Mouse (Mus musculus) B cell, adult 62 days (primary cell): ENCODE data around the gene Olfr1160. TPM values are rescaled to one million over a fixed set of nuclear protein-coding genes. Genes with fewer than 3 reads are reported as not detected.

Experiments used
- total RNA-seq: library from RNA; stranded (reverse); gene quantifications from 4 replicates; pipeline ENCODE4 v1.2.4, GENCODE M21; 2023

Olfr1160 gene
- total RNA-seq, result not detected in 4 replicates

GRCm38 (mm10) chr2:88007515-88008318, at the start of gene Olfr1160:
TSS of gene Olfr1160 (minus strand) at chr2:88008268.

GRCm38 (mm10) chr2:88051029-88051428, 43.0 kb upstream of the Olfr1160 start, which contains the start of gene Olfr1162:
TSS of gene Olfr1162 (minus strand) at chr2:88051129.

GRCm38 (mm10) chr2:88037599-88037998, 29.5 kb upstream of the Olfr1160 start, which contains the start of gene Olfr73:
TSS of gene Olfr73 (minus strand) at chr2:88037699.

DNA sequence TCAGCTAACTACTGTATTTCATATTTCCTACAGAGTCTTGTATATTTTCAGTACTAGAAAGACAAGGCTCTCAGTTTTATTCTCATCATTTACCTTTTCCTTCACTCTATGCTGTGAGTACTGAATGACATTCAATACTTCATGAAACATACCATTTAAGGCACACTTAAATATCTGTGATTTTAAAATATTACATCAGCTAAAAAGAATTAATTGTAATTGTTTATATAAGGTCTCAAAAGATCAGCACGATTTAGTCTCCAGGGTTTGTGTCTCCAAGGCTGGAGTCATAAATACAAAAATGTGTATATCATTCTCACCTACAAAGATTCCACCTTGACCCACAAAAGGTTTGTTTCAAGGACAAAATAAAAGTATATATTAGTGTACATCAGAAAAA, 14.4 kb upstream of the Olfr1160 start, which contains the start of gene Olfr1161:
Gene Olfr1161, plus strand, starts transcription at position 301 of the 400 bp plus-strand sequence.

DNA sequence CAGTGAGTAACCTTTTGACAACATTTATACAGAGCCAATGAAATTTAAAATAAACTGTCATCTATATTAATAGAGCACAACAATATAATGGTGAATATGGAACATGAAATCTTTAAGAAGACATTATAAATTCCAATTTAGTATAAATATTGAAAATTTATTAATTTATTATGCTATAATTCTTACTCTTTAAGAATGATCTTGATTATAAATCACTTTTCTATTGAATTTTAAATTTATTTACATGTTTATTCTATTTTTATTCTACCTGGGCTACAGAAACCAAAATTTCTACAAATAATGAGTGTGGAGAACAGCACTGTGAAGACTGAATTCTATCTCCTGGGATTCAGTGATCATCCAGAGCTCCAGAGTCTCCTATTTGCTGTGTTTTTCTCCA, 18.3 kb downstream of the Olfr1160 start, which contains the start of gene Olfr1158:
Gene Olfr1158, plus strand, starts transcription at position 301 of the 400 bp plus-strand sequence.

DNA sequence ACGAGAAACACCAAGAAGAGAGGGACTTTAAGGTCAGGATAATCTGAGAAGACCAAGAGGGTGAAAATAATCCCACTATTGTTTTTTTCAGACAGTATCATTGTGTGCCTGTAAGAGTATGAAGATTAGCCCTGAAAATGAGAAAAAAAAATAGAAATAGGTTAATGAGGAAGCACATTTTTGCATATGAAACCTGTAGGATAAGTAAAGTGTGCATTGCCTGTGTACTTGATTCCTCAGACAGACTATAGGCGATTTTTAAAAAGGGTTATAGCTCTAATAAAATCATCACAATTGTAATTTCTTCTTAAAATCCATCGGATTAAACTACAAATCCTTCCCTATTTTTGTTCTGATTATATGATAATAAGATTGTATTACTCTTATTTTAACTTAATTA, 33.5 kb downstream of the Olfr1160 start, which contains the start of gene Olfr74:
Gene Olfr74, minus strand, starts transcription at position 101 of the 400 bp plus-strand sequence.

GRCm38 (mm10) chr2:87968199-87968598, 39.9 kb downstream of the Olfr1160 start, which contains the start of gene Olfr1157:
TSS of gene Olfr1157 (minus strand) at chr2:87968299.

GRCm38 (mm10) chr2:87953000-87953399, 55.1 kb downstream of the Olfr1160 start, which contains the start of gene Olfr1156:
TSS of gene Olfr1156 (minus strand) at chr2:87953100.

Other genes with a start within 250 kb of the Olfr1160 start
- gene Olfr152, start 228.8 kb downstream of the Olfr1160 start, total RNA-seq, result not detected in 4 replicates
- gene Olfr1143, start 207.7 kb downstream of the Olfr1160 start, total RNA-seq, result not detected in 4 replicates
- gene Olfr1145, start 198.4 kb downstream of the Olfr1160 start, total RNA-seq, result not detected in 4 replicates
- not detected in 4 replicates for gene Olfr1148, start 177.7 kb downstream of the Olfr1160 start, total RNA-seq
- not detected in 4 replicates for gene Olfr1150-ps1, start 164.3 kb downstream of the Olfr1160 start, total RNA-seq
- gene Olfr1151, start 152.4 kb downstream of the Olfr1160 start, total RNA-seq, result not detected in 4 replicates
- not detected in 4 replicates for gene Olfr1152, start 141.8 kb downstream of the Olfr1160 start, total RNA-seq
- gene Olfr1153, start 113.3 kb downstream of the Olfr1160 start, total RNA-seq, result not detected in 4 replicates
- gene Olfr1154, start 103.1 kb downstream of the Olfr1160 start, total RNA-seq, result not detected in 4 replicates
- gene Olfr1155, start 63.1 kb downstream of the Olfr1160 start, total RNA-seq, result not detected in 4 replicates
- gene Olfr1156, start 55.2 kb downstream of the Olfr1160 start, total RNA-seq, result not detected in 4 replicates
- gene Olfr1157, start 40.0 kb downstream of the Olfr1160 start, total RNA-seq, result not detected in 4 replicates
- not detected in 4 replicates for gene Olfr74, start 33.6 kb downstream of the Olfr1160 start, total RNA-seq
- not detected in 4 replicates for gene Olfr1158, start 18.2 kb downstream of the Olfr1160 start, total RNA-seq
- not detected in 4 replicates for gene Olfr1161, start 14.5 kb upstream of the Olfr1160 start, total RNA-seq
- not detected in 4 replicates for gene Olfr73, start 29.4 kb upstream of the Olfr1160 start, total RNA-seq
- gene Olfr1162, start 42.9 kb upstream of the Olfr1160 start, total RNA-seq, result not detected in 4 replicates
- not detected in 4 replicates for gene Olfr1163, start 63.6 kb upstream of the Olfr1160 start, total RNA-seq
- gene Olfr1164, start 85.7 kb upstream of the Olfr1160 start, total RNA-seq, result not detected in 4 replicates
- gene Olfr1166, start 120.0 kb upstream of the Olfr1160 start, total RNA-seq, result not detected in 4 replicates
- gene Olfr1167, start 146.9 kb upstream of the Olfr1160 start, total RNA-seq, result not detected in 4 replicates
- not detected in 4 replicates for gene Olfr1168, start 173.6 kb upstream of the Olfr1160 start, total RNA-seq
- not detected in 4 replicates for gene Olfr1170, start 220.1 kb upstream of the Olfr1160 start, total RNA-seq